Mouse (Mus musculus) heart, adult 18-20 months (tissue): Measurements from ENCODE around the gene Rps6kl1. TPM values are rescaled to one million over a fixed set of nuclear protein-coding genes. Genes with fewer than 3 reads are reported as not detected.
A peak's percentile ranks its signal among the peaks of the same experiment; 100 is the strongest.

Experiments
- DNase-seq, 2 experiments: peaks; one replicate each; pipeline ENCODE4 v3.0.0; 2021 to 2022; ENCODE audit warnings: mixed read lengths in 1 of 2
- long read RNA-seq, 2 experiments: library from polyadenylated mRNA; stranded (forward); transcript quantifications; one replicate each; pipeline ENCODE4 v2.0.0; 2021
- total RNA-seq, 2 experiments: library from RNA; stranded (reverse); gene quantifications; 2 replicates each; pipeline ENCODE4 v1.2.3; 2021

The Rps6kl1 gene
- 1 to 10 TPM; 1.4 to 2.1 TPM for total RNA-seq
- long read RNA-seq, experiment 1, partial matches to known transcripts, result 0 of 3 reads
- long read RNA-seq, experiment 1, other reads (novel, unspliced or antisense), result 0 of 3 reads
- long read RNA-seq, experiment 2, result 0 reads

GRCm38 (mm10) chr12:85151002-85151774, at the start of gene Rps6kl1:
Gene Rps6kl1 (minus strand): TSS chr12:85151264.
- peak in 1 of 2 experiments; percentile 52 for DNase-seq

DNA sequence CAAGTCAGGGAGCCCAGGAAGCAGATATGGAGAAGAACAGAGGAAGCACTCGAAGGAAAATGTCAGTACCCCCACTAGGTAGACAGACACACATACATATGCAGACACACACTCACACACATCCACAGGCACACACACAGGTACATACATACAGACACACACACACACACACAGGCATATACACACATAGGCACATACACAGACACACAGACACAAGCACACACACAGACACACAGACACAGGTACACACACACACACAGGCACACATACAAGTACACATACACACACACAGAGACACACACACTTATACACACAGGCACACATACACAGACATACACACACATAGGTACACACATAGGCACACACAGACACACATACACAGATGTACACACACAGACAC, 48.9 kb upstream of the Rps6kl1 start:
- DNase-seq, result no peak

GRCm38 (mm10) chr12:85197936-85198335, 46.9 kb upstream of the Rps6kl1 start:
- no peak for DNase-seq

DNA sequence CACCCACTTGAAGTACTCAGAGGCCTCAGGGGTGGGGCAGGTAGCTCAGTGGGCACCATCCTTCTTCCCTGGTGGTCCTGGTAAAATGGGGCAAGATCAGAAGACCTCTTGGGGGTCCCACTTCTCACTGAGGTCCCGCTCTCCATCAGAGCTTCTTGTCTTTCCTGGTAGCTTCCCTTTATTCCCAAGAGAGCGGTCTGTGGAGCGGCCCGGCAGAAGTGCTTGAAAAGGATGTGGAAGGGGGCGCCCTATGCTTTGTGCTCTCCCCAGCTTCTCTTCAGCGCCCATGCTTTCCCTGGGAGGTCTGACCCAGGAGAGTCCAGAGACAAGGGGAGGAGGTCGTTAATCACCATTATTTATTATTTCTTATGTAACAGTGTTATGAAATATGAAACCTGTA, 46.3 kb upstream of the Rps6kl1 start:
- DNase-seq, result no peak

- no peak for DNase-seq
These were observed 45.1 kb upstream of the Rps6kl1 start for GRCm38 (mm10) chr12:85196191-85196590.

DNA sequence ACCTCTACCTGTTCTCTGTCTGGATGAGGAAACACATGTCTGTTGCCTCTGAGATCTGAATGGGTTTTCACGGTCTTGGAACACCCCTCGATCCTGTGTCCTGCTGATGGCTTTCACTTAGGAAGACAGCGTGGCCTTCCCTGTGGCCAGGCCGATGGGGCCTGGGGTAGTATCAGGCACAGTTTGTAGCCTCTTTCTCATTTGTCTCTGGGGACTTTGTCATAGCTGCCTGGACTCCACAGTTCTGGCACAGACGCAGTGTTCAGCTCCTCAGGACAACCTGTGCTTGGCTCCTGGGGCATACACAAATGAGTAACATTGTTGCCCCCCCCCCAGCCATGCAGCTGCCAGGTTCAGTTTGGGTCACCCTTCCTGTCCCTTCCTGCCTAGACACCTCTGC, 44.0 kb upstream of the Rps6kl1 start:
- peak; percentile 63 to 74 for DNase-seq

DNA sequence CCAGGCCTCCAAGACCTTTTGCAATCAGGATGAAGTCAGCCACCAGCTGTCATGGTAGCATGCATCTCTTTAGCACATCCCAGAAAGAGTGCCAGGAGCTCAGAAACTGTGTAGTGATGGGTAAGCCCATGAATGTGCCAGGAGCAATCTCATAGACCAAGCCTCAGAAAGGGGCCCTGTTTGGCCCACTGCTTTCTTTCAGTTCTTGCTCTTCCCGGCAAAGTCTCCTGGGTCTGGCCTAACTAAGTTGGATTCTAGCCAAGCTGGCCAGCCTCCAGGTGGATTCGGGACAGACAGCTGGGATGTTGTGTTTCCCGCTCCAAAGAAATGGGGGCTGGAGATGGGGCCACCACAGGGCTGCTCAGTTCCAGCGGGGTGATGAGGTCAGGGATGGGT, 43.6 kb upstream of the Rps6kl1 start:
- DNase-seq, result peak; percentile 93 to 95

GRCm38 (mm10) chr12:85193923-85194622, 43.0 kb upstream of the Rps6kl1 start:
- peak in 1 of 2 experiments; percentile 34 for DNase-seq

GRCm38 (mm10) chr12:85193146-85193545, 42.1 kb upstream of the Rps6kl1 start:
- DNase-seq, result no peak

DNA sequence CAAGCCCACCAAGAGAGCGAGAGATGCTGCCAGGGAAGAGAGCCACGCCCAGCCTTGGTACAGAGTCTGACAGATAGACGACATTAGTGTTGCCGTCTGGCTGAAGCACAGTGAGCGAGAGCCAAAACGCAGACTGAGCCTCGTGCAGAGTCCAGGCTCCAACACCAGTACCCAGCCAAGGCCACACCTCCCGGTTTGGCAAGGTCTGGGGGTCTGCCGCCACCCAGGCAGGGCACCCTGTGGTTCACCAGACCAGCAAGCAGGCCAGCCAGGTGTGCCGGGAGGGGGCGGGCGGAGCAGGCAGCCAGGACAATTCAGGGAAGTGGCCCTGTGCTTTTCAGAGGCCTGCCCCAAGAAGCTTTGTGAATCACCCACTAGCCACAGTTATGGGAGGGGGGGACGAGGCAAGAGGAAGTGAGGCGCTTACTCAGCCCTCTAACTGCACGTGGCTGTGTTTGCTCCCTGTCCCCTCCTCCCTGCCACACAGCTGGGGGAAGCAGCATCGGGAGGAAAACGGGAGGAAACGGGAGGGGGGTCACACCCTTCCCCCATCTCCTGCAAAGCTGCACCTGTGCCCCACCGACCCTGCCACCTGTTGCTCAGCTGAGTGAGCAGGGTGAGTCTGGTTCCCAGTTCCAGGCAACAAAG, 41.5 kb upstream of the Rps6kl1 start:
- DNase-seq, result peak; percentile 68 to 83

- no peak for DNase-seq
These were observed 39.2 kb upstream of the Rps6kl1 start for GRCm38 (mm10) chr12:85190290-85190689.

GRCm38 (mm10) chr12:85186361-85186760, 35.3 kb upstream of the Rps6kl1 start:
- no peak for DNase-seq

GRCm38 (mm10) chr12:85185810-85186209, 34.7 kb upstream of the Rps6kl1 start:
- DNase-seq, result peak; percentile 70 to 80

DNA sequence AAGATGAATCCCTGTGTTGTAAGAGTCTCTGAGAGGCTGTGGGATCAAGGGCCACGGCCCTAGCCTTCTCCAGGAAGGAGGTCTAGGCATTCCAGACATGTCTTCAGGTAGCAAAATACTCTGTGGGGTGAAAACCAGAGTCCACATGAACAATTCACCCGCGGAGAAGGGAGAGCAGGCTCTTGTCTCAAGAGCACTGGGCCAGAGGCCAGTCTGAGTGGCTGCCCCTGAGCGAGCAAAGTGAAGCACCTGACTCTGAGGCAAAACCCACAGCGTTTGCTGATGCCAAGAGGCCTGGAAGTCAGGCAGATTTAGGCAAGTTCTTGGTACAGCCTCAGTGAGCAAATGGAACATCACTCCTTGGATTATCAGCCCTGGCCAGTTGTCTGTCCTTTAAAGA, 33.1 kb upstream of the Rps6kl1 start:
- DNase-seq, result no peak

DNA sequence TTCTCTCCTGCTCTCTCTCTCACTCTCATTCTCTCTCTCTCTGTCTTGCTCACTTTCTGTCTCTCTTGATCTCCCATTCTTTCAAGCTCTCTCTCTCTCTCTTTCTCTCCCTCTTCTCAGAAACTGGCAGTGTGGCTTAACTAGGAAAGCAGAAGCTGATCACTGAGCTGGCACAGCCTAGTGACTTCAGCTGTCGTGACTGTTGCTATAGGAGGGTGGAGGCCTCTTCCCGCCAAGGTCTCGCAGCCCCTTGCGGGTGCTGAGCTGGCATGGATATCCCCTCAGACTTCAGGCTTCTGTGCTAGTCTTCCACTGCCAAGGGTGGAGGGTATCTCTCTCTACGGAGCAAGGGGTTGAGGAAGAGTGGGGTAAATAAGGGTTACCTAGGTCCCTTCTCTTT, 31.8 kb upstream of the Rps6kl1 start:
- DNase-seq, result no peak

- DNase-seq, result no peak
These were observed 31.2 kb upstream of the Rps6kl1 start for GRCm38 (mm10) chr12:85182345-85182643.

- DNase-seq, result no peak
These were observed 30.6 kb upstream of the Rps6kl1 start for GRCm38 (mm10) chr12:85181475-85182344.

DNA sequence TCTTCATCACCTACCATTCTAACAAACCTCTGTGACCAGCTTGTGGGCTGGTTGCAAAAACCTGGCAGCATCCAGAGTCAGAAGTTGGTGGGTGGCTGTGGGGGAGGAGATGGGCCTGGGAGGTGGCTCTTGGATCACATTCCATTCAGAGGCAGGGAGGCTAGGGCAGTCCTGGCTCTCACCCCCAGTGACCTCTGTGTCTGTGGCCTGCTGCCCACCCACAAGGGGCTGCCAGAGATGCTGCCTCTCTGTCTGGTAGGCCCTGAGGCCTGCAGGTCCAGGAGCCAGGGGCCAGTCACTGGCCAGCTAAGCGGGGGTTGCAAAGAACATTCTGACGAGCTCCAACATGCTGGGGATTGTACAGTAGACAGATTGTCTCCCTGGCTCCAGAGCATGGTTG, 27.2 kb upstream of the Rps6kl1 start:
- no peak for DNase-seq

DNA sequence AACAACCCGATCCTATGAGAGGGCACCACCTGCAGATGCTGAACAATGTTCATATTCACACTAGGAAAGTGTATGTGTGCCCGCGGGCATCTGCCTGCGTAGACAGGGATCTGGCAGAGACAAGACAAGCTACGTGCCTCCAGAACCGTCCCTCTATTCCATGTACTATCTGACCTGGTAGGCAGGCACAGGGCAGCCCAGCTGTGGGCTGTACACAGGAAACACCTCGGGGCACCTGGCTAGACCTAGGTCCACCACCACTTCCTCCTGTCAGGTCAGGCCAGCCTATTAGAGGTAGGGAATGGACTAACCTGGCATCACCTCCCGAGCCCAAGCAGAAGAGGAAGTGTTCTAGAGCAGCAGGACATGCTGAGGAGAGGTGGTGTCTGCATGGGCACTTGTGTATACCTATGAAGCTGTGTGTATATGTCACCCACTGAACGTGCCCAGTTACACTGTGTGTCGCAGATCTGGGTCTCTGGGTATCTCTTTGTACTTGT, 26.7 kb upstream of the Rps6kl1 start, which contains the start of gene Pgf:
Pgf (minus strand) TSS at position 51 of the 500 bp plus-strand sequence.
- DNase-seq, result no peak

GRCm38 (mm10) chr12:85176846-85177523, 25.9 kb upstream of the Rps6kl1 start:
- peak; percentile 68 to 71 for DNase-seq
